Mouse (Mus musculus) MEL (cell line): ENCODE data around the gene Grifin. TPM values are rescaled to one million over a fixed set of nuclear protein-coding genes. Genes with fewer than 3 reads are reported as not detected.

Experiments used
- DNase-seq: peaks from one replicate; pipeline ENCODE4 v3.0.0; 2011; ENCODE audit warnings: low read depth, low spot score
- H3K27ac ChIP-seq: 2 replicates; pipeline ENCODE4 v1.5.1; 2012; ENCODE audit warnings: low read depth, mild to moderate bottlenecking, control low read depth, low read length, moderate library complexity; ENCODE audit not compliant: control insufficient read depth
- H3K27me3 ChIP-seq, 2 experiments: fragments of 150-350 bp in 1 of 2; sonication (generic) in 1 of 2; 2 replicates each; pipeline ENCODE4 v1.6.1; 2012; ENCODE audit warnings: low read length in 2 of 2, mild to moderate bottlenecking in 2 of 2, improper control_type of control experiment in 1 of 2, moderate library complexity in 1 of 2; ENCODE audit not compliant: insufficient read depth in 2 of 2, control insufficient read depth in 1 of 2
- H3K36me3 ChIP-seq, 2 experiments: 2 replicates each; pipeline ENCODE4 v1.6.1; 2012 to 2014; ENCODE audit warnings: low read length in 2 of 2, improper control_type of control experiment in 1 of 2, inconsistent platforms in 1 of 2, mild to moderate bottlenecking in 1 of 2; ENCODE audit not compliant: insufficient read depth in 2 of 2, control insufficient read depth in 1 of 2
- H3K4me1 ChIP-seq, 2 experiments: fragments of 150-350 bp in 1 of 2; sonication (generic) in 1 of 2; 2 replicates each; pipeline ENCODE4 v1.6.1; 2012; ENCODE audit warnings: low read length in 2 of 2, improper control_type of control experiment in 1 of 2, mild to moderate bottlenecking in 1 of 2; ENCODE audit not compliant: insufficient read depth in 2 of 2, control insufficient read depth in 1 of 2
- H3K4me3 ChIP-seq, 2 experiments: fragments of 150-350 bp in 1 of 2; sonication (generic) in 1 of 2; 2 replicates each; pipeline ENCODE4 v1.5.1; 2012; ENCODE audit warnings: low read depth in 2 of 2, low read length in 2 of 2, mild to moderate bottlenecking in 2 of 2, moderate library complexity in 2 of 2, control low read depth in 1 of 2, improper control_type of control experiment in 1 of 2; ENCODE audit not compliant: control insufficient read depth in 1 of 2, insufficient read depth in 1 of 2
- H3K79me2 ChIP-seq: 2 replicates; pipeline ENCODE4 v1.6.1; 2012; ENCODE audit warnings: mild to moderate bottlenecking, low read length, moderate library complexity; ENCODE audit not compliant: control insufficient read depth, poor library complexity, insufficient read depth
- H3K9ac ChIP-seq: 2 replicates; pipeline ENCODE4 v1.6.1; 2012; ENCODE audit warnings: low read depth, mild to moderate bottlenecking, control low read depth, low read length, moderate library complexity; ENCODE audit not compliant: control insufficient read depth, poor library complexity, severe bottlenecking
- H3K9me3 ChIP-seq: fragments of 150-350 bp; sonication (generic); replicated peaks from 2 replicates; pipeline ENCODE4 v1.6.1; 2012; ENCODE audit warnings: mild to moderate bottlenecking, low read length, improper control_type of control experiment, moderate library complexity; ENCODE audit not compliant: insufficient read depth
- CHD2 ChIP-seq: IDR thresholded peaks from 2 replicates; pipeline ENCODE4 v1.6.1; 2011; ENCODE audit warnings: low read length, improper control_type of control experiment
- CTCF ChIP-seq, 3 experiments: IDR thresholded peaks in 2 of 3; conservative IDR thresholded peaks in 1 of 3; 2 replicates each; pipeline ENCODE4 v1.5.1; 2011 to 2012; ENCODE audit warnings: low read length in 3 of 3, low read depth in 2 of 3, mild to moderate bottlenecking in 2 of 3, improper control_type of control experiment in 1 of 3, inconsistent platforms in 1 of 3, mixed read lengths in 1 of 3, moderate library complexity in 1 of 3; ENCODE audit not compliant: control insufficient read depth in 1 of 3, insufficient read depth in 1 of 3, poor library complexity in 1 of 3, severe bottlenecking in 1 of 3
- E2F4 ChIP-seq: IDR thresholded peaks from 2 replicates; pipeline ENCODE4 v1.6.1; 2011; ENCODE audit warnings: low read depth, low read length, improper control_type of control experiment, borderline replicate concordance
- ELF1 ChIP-seq: IDR thresholded peaks from 2 replicates; pipeline ENCODE4 v1.6.1; 2014; ENCODE audit warnings: low read depth, mild to moderate bottlenecking, inconsistent platforms, low read length, improper control_type of control experiment, moderate library complexity
- EP300 ChIP-seq, 2 experiments: IDR thresholded peaks; 2 replicates each; pipeline ENCODE4 v1.6.1; 2011; ENCODE audit warnings: improper control_type of control experiment in 2 of 2, low read length in 2 of 2, low read depth in 1 of 2, mild to moderate bottlenecking in 1 of 2
- GABPA ChIP-seq: IDR thresholded peaks from 2 replicates; pipeline ENCODE4 v1.6.1; 2012; ENCODE audit warnings: low read depth, mild to moderate bottlenecking, inconsistent platforms, low read length, improper control_type of control experiment, moderate library complexity
- JUND ChIP-seq: IDR thresholded peaks from 2 replicates; pipeline ENCODE4 v1.6.1; 2011; ENCODE audit warnings: low read depth, mild to moderate bottlenecking, improper control_type of control experiment, low read length
- MAX ChIP-seq: IDR thresholded peaks from 2 replicates; pipeline ENCODE4 v1.6.1; 2011; ENCODE audit warnings: low read length, improper control_type of control experiment
- MAZ ChIP-seq: IDR thresholded peaks from 2 replicates; pipeline ENCODE4 v1.6.1; 2012; ENCODE audit warnings: low read depth, mild to moderate bottlenecking, inconsistent platforms, low read length, improper control_type of control experiment
- MYC ChIP-seq: IDR thresholded peaks from 2 replicates; pipeline ENCODE4 v1.6.1; 2011; ENCODE audit warnings: low read depth, mild to moderate bottlenecking, low read length, improper control_type of control experiment, moderate library complexity
- NELFE ChIP-seq: IDR thresholded peaks from 2 replicates; pipeline ENCODE4 v1.6.1; 2011; ENCODE audit warnings: low read depth, low read length, improper control_type of control experiment
- NRF1 ChIP-seq: IDR thresholded peaks from 2 replicates; pipeline ENCODE4 v1.6.1; 2014; ENCODE audit warnings: low read depth, mild to moderate bottlenecking, inconsistent platforms, low read length, improper control_type of control experiment, moderate library complexity; ENCODE audit not compliant: poor library complexity, insufficient read depth, severe bottlenecking
- POLR2A ChIP-seq, 2 experiments: IDR thresholded peaks; 2 replicates each; pipeline ENCODE4 v1.6.1; 2011 to 2012; ENCODE audit warnings: low read length in 2 of 2, mild to moderate bottlenecking in 2 of 2, control low read depth in 1 of 2, improper control_type of control experiment in 1 of 2, low read depth in 1 of 2, moderate library complexity in 1 of 2; ENCODE audit not compliant: control insufficient read depth in 1 of 2, insufficient read depth in 1 of 2, poor library complexity in 1 of 2
- POLR2AphosphoS2 ChIP-seq: IDR thresholded peaks from 2 replicates; pipeline ENCODE4 v1.6.1; 2011; ENCODE audit warnings: low read length, improper control_type of control experiment
- POLR2AphosphoS5 ChIP-seq: IDR thresholded peaks from 2 replicates; pipeline ENCODE4 v1.6.1; 2012; ENCODE audit warnings: low read depth, borderline replicate concordance, mild to moderate bottlenecking, inconsistent platforms, low read length, moderate library complexity, mixed read lengths
- RAD21 ChIP-seq: IDR thresholded peaks from 2 replicates; pipeline ENCODE4 v1.6.1; 2011; ENCODE audit warnings: mild to moderate bottlenecking, low read depth, low read length, improper control_type of control experiment
- RCOR1 ChIP-seq: IDR thresholded peaks from 2 replicates; pipeline ENCODE4 v1.6.1; 2012; ENCODE audit warnings: low read depth, mild to moderate bottlenecking, inconsistent platforms, low read length, improper control_type of control experiment
- TAL1 ChIP-seq: IDR thresholded peaks from 2 replicates; pipeline ENCODE4 v1.6.1; 2012; ENCODE audit warnings: mild to moderate bottlenecking, inconsistent platforms, low read length, moderate library complexity, mixed read lengths
- TBP ChIP-seq: IDR thresholded peaks from 2 replicates; pipeline ENCODE4 v1.8.0; 2011; ENCODE audit warnings: low read depth, low read length, improper control_type of control experiment
- UBTF ChIP-seq: IDR thresholded peaks from 2 replicates; pipeline ENCODE4 v1.6.1; 2012; ENCODE audit warnings: low read depth, mild to moderate bottlenecking, inconsistent platforms, low read length, improper control_type of control experiment, moderate library complexity, borderline replicate concordance; ENCODE audit not compliant: insufficient read depth
- ZC3H11A ChIP-seq: IDR thresholded peaks from 2 replicates; pipeline ENCODE4 v1.6.1; 2012; ENCODE audit warnings: low read depth, mild to moderate bottlenecking, inconsistent platforms, low read length, improper control_type of control experiment
- ZKSCAN1 ChIP-seq: IDR thresholded peaks from 2 replicates; pipeline ENCODE4 v1.6.1; 2012; ENCODE audit warnings: low read depth, mild to moderate bottlenecking, inconsistent platforms, low read length, improper control_type of control experiment, moderate library complexity
- ZMIZ1 ChIP-seq: IDR thresholded peaks from 2 replicates; pipeline ENCODE4 v1.6.1; 2012; ENCODE audit warnings: low read depth, mild to moderate bottlenecking, inconsistent platforms, low read length, improper control_type of control experiment, moderate library complexity
- ZNF384 ChIP-seq: IDR thresholded peaks from 2 replicates; pipeline ENCODE4 v1.6.1; 2012; ENCODE audit warnings: low read depth, mild to moderate bottlenecking, inconsistent platforms, low read length, improper control_type of control experiment
- polyA plus RNA-seq, 2 experiments: library from polyadenylated mRNA; stranded (reverse) in 1 of 2; unstranded in 1 of 2; fragments of >175 nt in 1 of 2; fragments of >200 nt in 1 of 2; gene quantifications; 2 replicates each; pipeline versions ENCODE4 v1.2.1 to v1.2.4; 2012; ENCODE audit warnings: low replicate concordance in 2 of 2, low read depth in 1 of 2; ENCODE audit not compliant: insufficient read length in 2 of 2, insufficient read depth in 1 of 2, missing spikeins in 1 of 2
- total RNA-seq: library from RNA; depleted of rRNA; stranded (reverse); fragments of 300-350 nt; gene quantifications from 2 replicates; pipeline ENCODE4 v1.2.3, GENCODE M21; 2012

The Grifin gene
- total and polyA plus RNA-seq, 3 experiments: 0.32 TPM; not detected in 2

DNA sequence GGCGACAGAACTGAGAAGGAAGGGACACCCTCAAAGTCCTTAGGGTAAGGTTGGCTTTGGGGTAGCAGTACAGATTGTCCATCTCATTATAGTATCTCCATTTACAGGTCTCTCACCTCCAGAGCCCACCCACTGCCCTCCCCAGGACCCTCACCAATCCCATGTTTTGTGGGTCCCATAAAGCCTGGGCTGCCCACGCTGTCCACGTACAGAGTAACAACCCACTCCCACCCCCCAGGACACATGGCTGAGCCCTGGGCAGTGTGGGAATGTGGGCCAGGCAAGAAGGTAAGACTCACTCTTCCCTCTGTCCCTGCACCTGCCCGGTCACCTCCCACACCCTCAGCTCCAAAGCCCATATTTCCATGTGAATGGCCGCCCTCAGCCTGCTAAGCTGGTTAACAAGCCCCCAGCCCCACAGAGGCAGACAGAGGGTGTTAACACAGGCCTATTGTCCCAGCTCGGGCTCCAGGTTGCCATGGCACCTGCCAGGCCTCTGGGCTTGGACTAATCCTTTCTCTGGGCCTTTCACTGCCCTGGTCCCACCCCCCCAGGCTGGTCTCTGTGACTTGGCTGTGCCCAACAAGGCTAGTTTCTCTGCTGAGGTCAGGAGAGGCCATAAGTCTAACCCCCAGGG is 19.0 kb upstream of the Grifin start:
- H3K4me3 ChIP-seq: no peak overlapping the region
- no peak for TF ChIP-seq UBTF
- no peak for TF ChIP-seq EP300 (IDR thresholded peaks at IDR 0.05; ENCODE audit: low read depth in 1 of 2, low read length in 2 of 2)
- TF ChIP-seq E2F4: no peak
- no peak for TF ChIP-seq ELF1
- no peak for TF ChIP-seq MYC
- TF ChIP-seq RAD21: no peak
- no peak for TF ChIP-seq RCOR1
- TF ChIP-seq TAL1: no peak
- TF ChIP-seq ZNF384: no peak
- TF ChIP-seq CTCF (IDR thresholded peaks at IDR 0.05 in 2 of 3, conservative IDR thresholded peaks at IDR 0.05 in 1 of 3; ENCODE audit: control insufficient read depth in 1 of 3, insufficient read depth in 1 of 3, low read depth in 2 of 3, low read length in 3 of 3, poor library complexity in 1 of 3, severe bottlenecking in 1 of 3): no peak
- no peak for TF ChIP-seq JUND
- no peaks in the 10 kb centered on the region; a peak in 2 of 4 replicates for H3K27me3 ChIP-seq
- no peaks in the 10 kb centered on the region for H3K4me1 ChIP-seq
- no peaks in the 10 kb centered on the region for H3K36me3 ChIP-seq
- no peak overlapping the region for H3K9ac ChIP-seq
- H3K27ac ChIP-seq: no peak overlapping the region
- no peaks in the 10 kb centered on the region for H3K9me3 ChIP-seq
- no peaks in the 10 kb centered on the region for H3K79me2 ChIP-seq
- no peak for DNase-seq

DNA sequence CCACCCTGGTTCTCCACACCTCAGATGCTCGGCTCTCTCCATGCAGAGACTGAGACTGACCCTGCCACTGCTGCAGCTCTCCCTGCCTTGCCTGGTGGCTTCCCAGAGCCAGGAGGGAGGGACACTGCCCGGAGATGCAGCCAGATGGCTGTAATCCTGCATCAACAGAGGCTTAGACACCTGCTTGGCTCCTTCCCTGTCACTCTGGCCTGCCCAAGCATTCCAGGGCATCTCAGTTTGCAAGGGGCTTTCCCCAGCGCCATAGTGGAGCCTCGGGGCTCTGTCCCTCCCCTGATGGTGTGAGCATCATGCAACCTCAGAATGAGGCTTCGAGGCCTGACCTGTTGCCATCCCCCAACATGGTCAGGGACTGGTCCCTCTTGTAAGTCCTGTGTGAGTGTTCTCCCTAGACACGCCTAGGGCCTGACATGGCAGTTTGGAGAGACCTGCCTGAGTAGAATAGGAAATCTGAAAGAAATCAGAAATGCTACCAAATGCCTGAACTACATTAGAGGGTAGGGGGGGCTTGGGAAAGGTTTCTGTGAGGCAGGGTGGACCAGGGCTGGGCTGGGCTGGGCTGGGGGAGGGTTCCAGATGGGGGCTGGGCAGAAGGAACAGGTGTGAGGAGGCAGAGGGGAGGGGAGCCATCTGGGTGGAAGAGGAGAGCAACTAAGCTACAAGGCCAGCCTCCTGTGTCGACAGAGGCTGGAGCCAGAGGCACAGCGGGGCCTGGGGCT is 18.3 kb upstream of the Grifin start:
- H3K27me3 ChIP-seq: peaks cover 0 to 1% of the 10 kb centered on the region in 2 experiments; a peak in 3 of 4 replicates
- no peaks in the 10 kb centered on the region for H3K4me1 ChIP-seq
- TF ChIP-seq MAZ (no peak), POLR2A (IDR thresholded peaks at IDR 0.05; ENCODE audit: control insufficient read depth in 1 of 2, insufficient read depth in 1 of 2, low read depth in 1 of 2, low read length in 2 of 2, poor library complexity in 1 of 2) (no peak), GABPA (no peak), POLR2AphosphoS5 (no peak), MYC (no peak), NELFE (no peak), UBTF (no peak), JUND (no peak), ZKSCAN1 (no peak), MAX (no peak), TBP (no peak), ZC3H11A (no peak), CHD2 (no peak), NRF1 (no peak), POLR2AphosphoS2 (no peak), ZMIZ1 (no peak)
- no peaks in the 10 kb centered on the region for H3K36me3 ChIP-seq
- H3K4me3 ChIP-seq: no peak overlapping the region
- no peak for DNase-seq
- no peak overlapping the region for H3K9ac ChIP-seq
- no peak overlapping the region for H3K27ac ChIP-seq
- H3K79me2 ChIP-seq: no peaks in the 10 kb centered on the region
- H3K9me3 ChIP-seq: no peaks in the 10 kb centered on the region
